Mouse (Mus musculus): ENCODE measurements around the gene Myh2.

- TF ChIP-seq GATA1 (IDR thresholded peaks at IDR 0.05; ENCODE audit: borderline replicate concordance, low read length), result no peak
- no peak for TF ChIP-seq FLI1 (IDR thresholded peaks at IDR 0.05; ENCODE audit: low read length)
These were observed 65.0 kb downstream of the Myh2 start for GRCm38 (mm10) chr11:67235639-67236358.

Data from megakaryocyte, embryonic 14.5 days (primary cell).